Mouse (Mus musculus) heart, embryonic 15.5 days (tissue): Measurements from ENCODE around the gene Ccdc91. TPM values are rescaled to one million over a fixed set of nuclear protein-coding genes. Genes with fewer than 3 reads are reported as not detected.

Experiments used
- ATAC-seq: fragments of 200-750 bp; cut with Nextera tagmentation; replicated peaks from 2 replicates; pipeline ENCODE4 v1.8.0; 2017; ENCODE audit warnings: low read depth, moderate TSS enrichment; ENCODE audit not compliant: insufficient number of reproducible peaks, insufficient read depth, low FRiP score
- H3K27ac ChIP-seq: fragments of 300-500 bp; sonication (generic); 2 replicates; pipeline ENCODE4 v1.5.1; 2015; ENCODE audit warnings: mild to moderate bottlenecking, inconsistent platforms
- H3K27me3 ChIP-seq: fragments of 300-500 bp; sonication (generic); 2 replicates; pipeline ENCODE4 v1.6.1; 2015; ENCODE audit warnings: inconsistent platforms
- H3K36me3 ChIP-seq: fragments of 300-500 bp; sonication (generic); 2 replicates; pipeline ENCODE4 v1.6.1; 2015; ENCODE audit warnings: mild to moderate bottlenecking, inconsistent platforms
- H3K4me1 ChIP-seq: fragments of 300-500 bp; sonication (generic); replicated peaks from 2 replicates; pipeline ENCODE4 v1.6.1; 2015; ENCODE audit warnings: inconsistent platforms
- H3K4me2 ChIP-seq: fragments of 300-500 bp; sonication (generic); 2 replicates; pipeline ENCODE4 v1.6.1; 2015; ENCODE audit warnings: inconsistent platforms, mild to moderate bottlenecking, moderate library complexity
- H3K4me3 ChIP-seq: fragments of 300-500 bp; sonication (generic); 2 replicates; pipeline ENCODE4 v1.5.1; 2015; ENCODE audit warnings: mild to moderate bottlenecking, inconsistent platforms
- H3K9ac ChIP-seq: fragments of 300-500 bp; sonication (generic); 2 replicates; pipeline ENCODE4 v1.6.1; 2015; ENCODE audit warnings: mild to moderate bottlenecking, inconsistent platforms
- H3K9me3 ChIP-seq: fragments of 300-500 bp; sonication (generic); replicated peaks from 2 replicates; pipeline ENCODE4 v1.6.1; 2016; ENCODE audit warnings: inconsistent platforms
- WGBS: fragments of 180-500 bp; shearing (Covaris S2); methylation state at CpG from one replicate; pipeline ENCODE4 v1.1.7; 2015; ENCODE audit warnings: mixed read lengths; 5-methylcytosine and 5-hydroxymethylcytosine counted together
- polyA plus RNA-seq: library from polyadenylated mRNA; unstranded; fragments of >200 nt; fragmentation: Nextera tagmentation; extraction: Ambion mirVana; gene quantifications from 2 replicates; pipeline ENCODE4 v1.2.1, GENCODE M21; 2015

Gene Ccdc91
- polyA plus RNA-seq, 1 experiment from 2014 or later: 24.1 TPM

- H3K4me2 ChIP-seq: no peak overlapping the region
- 54% methylated on average over 4 of the region's 4 CpGs for WGBS
- peaks cover 8% of the 10 kb centered on the region for H3K4me1 ChIP-seq
- H3K4me3 ChIP-seq: no peak overlapping the region
- no peaks in the 10 kb centered on the region for H3K36me3 ChIP-seq
- no peak for ATAC-seq
- no peaks in the 10 kb centered on the region for H3K27me3 ChIP-seq
- no peak overlapping the region for H3K27ac ChIP-seq
- H3K9ac ChIP-seq: no peak overlapping the region
- H3K9me3 ChIP-seq: no peaks in the 10 kb centered on the region
Measured at GRCm38 (mm10) chr6:147573137-147573536, 97.5 kb downstream of the Ccdc91 start.

GRCm38 (mm10) chr6:147574454-147575182, 99.0 kb downstream of the Ccdc91 start:
- WGBS: 60% methylated on average over 5 of the region's 5 CpGs
- H3K4me3 ChIP-seq: no peak overlapping the region
- peaks cover 10% of the 10 kb centered on the region for H3K4me1 ChIP-seq
- H3K36me3 ChIP-seq: no peaks in the 10 kb centered on the region
- H3K27ac ChIP-seq: no peak overlapping the region
- no peak overlapping the region for H3K9ac ChIP-seq
- H3K9me3 ChIP-seq: no peaks in the 10 kb centered on the region
- H3K4me2 ChIP-seq: no peak overlapping the region
- ATAC-seq: no peak
- no peaks in the 10 kb centered on the region for H3K27me3 ChIP-seq

- Histone ChIP-seq H3K36me3 (no peaks in the 10 kb centered on the region), H3K27ac (no peak overlapping the region), H3K9me3 (no peaks in the 10 kb centered on the region), H3K27me3 (no peaks in the 10 kb centered on the region), H3K4me1 (peaks cover 11% of the 10 kb centered on the region), H3K9ac (no peak overlapping the region), H3K4me2 (no peak overlapping the region), H3K4me3 (no peak overlapping the region)
- ATAC-seq: no peak
- WGBS: 57% methylated on average over 11 of the region's 11 CpGs
Measured at GRCm38 (mm10) chr6:147575183-147575784, 99.7 kb downstream of the Ccdc91 start.

- WGBS: 81% methylated on average over 3 of the region's 3 CpGs
- Histone ChIP-seq H3K36me3 (no peaks in the 10 kb centered on the region; the same call in 1 of the 2 replicates), H3K9me3 (no peaks in the 10 kb centered on the region), H3K4me3 (no peak overlapping the region), H3K4me2 (no peak overlapping the region), H3K4me1 (0 out of 2 replicates have a peak, but pooled peaks cover 5% of the 10 kb centered on the region), H3K9ac (no peak overlapping the region), H3K27ac (no peak overlapping the region), H3K27me3 (no peaks in the 10 kb centered on the region)
- ATAC-seq: no peak
Measured at GRCm38 (mm10) chr6:147587675-147588074, 112.0 kb downstream of the Ccdc91 start.

GRCm38 (mm10) chr6:147606666-147607065, 131.0 kb downstream of the Ccdc91 start:
- no peaks in the 10 kb centered on the region for H3K27me3 ChIP-seq
- no peaks in the 10 kb centered on the region for H3K36me3 ChIP-seq
- 61% methylated on average over 10 of the region's 10 CpGs for WGBS
- no peak overlapping the region for H3K27ac ChIP-seq
- H3K4me1 ChIP-seq: peaks cover 18% of the 10 kb centered on the region
- no peak overlapping the region for H3K9ac ChIP-seq
- H3K4me3 ChIP-seq: no peak overlapping the region
- H3K9me3 ChIP-seq: no peaks in the 10 kb centered on the region
- no peak overlapping the region for H3K4me2 ChIP-seq
- no peak for ATAC-seq

GRCm38 (mm10) chr6:147607613-147608012, 132.0 kb downstream of the Ccdc91 start:
- Histone ChIP-seq H3K4me3 (no peak overlapping the region), H3K4me2 (no peak overlapping the region), H3K9me3 (no peaks in the 10 kb centered on the region), H3K27me3 (no peaks in the 10 kb centered on the region), H3K36me3 (no peaks in the 10 kb centered on the region), H3K4me1 (peaks cover 18% of the 10 kb centered on the region), H3K27ac (no peak overlapping the region), H3K9ac (no peak overlapping the region)
- ATAC-seq: no peak
- WGBS: 51% methylated on average over 6 of the region's 6 CpGs

GRCm38 (mm10) chr6:147615306-147615705, 139.7 kb downstream of the Ccdc91 start:
- Histone ChIP-seq H3K36me3 (no peaks in the 10 kb centered on the region), H3K9ac (no peak overlapping the region), H3K4me3 (no peak overlapping the region), H3K4me2 (no peak overlapping the region), H3K4me1 (no peaks in the 10 kb centered on the region), H3K9me3 (no peaks in the 10 kb centered on the region; the same call in 1 of the 2 replicates), H3K27me3 (no peaks in the 10 kb centered on the region), H3K27ac (no peak overlapping the region)
- ATAC-seq: no peak
- 48% methylated on average over 2 of the region's 2 CpGs for WGBS

- H3K9me3 ChIP-seq: no peaks in the 10 kb centered on the region; the same call in 1 of the 2 replicates
- WGBS: 52% methylated on average over 3 of the region's 3 CpGs
- H3K4me1 ChIP-seq: peaks cover 8% of the 10 kb centered on the region
- no peak overlapping the region for H3K4me3 ChIP-seq
- no peak; the same call in 1 of the 2 replicates for ATAC-seq
- peak overlapping the region; percentile 8; the same call in 1 of the 2 replicates for H3K27ac ChIP-seq
- H3K9ac ChIP-seq: no peak overlapping the region
- H3K4me2 ChIP-seq: no peak overlapping the region
- H3K36me3 ChIP-seq: no peaks in the 10 kb centered on the region
- no peaks in the 10 kb centered on the region for H3K27me3 ChIP-seq
Measured at GRCm38 (mm10) chr6:147623142-147623541, 147.5 kb downstream of the Ccdc91 start.

- Histone ChIP-seq H3K4me3 (no peak overlapping the region), H3K36me3 (no peaks in the 10 kb centered on the region; the same call in 1 of the 2 replicates), H3K9me3 (no peaks in the 10 kb centered on the region), H3K9ac (no peak overlapping the region), H3K4me1 (0 out of 2 replicates have a peak, but pooled peaks cover 2% of the 10 kb centered on the region), H3K27ac (0 out of 2 replicates have a peak overlapping the region, but pooled peaks have one; percentile 47), H3K4me2 (no peak overlapping the region), H3K27me3 (no peaks in the 10 kb centered on the region)
- WGBS: 61% methylated on average over 5 of the region's 5 CpGs
- ATAC-seq: no peak
Measured at GRCm38 (mm10) chr6:147636464-147636863, 160.8 kb downstream of the Ccdc91 start.

- Histone ChIP-seq H3K9me3 (no peaks in the 10 kb centered on the region), H3K4me3 (no peak overlapping the region), H3K4me2 (no peak overlapping the region), H3K27ac (no peak overlapping the region), H3K36me3 (no peaks in the 10 kb centered on the region), H3K4me1 (no peaks in the 10 kb centered on the region), H3K9ac (no peak overlapping the region), H3K27me3 (no peaks in the 10 kb centered on the region)
- 83% methylated on average over 7 of the region's 7 CpGs for WGBS
- no peak for ATAC-seq
Measured at GRCm38 (mm10) chr6:147643875-147644274, 168.2 kb downstream of the Ccdc91 start.

- no peak overlapping the region for H3K9ac ChIP-seq
- no peaks in the 10 kb centered on the region for H3K36me3 ChIP-seq
- H3K4me2 ChIP-seq: no peak overlapping the region
- no peaks in the 10 kb centered on the region for H3K4me1 ChIP-seq
- ATAC-seq: no peak
- H3K27me3 ChIP-seq: no peaks in the 10 kb centered on the region
- no peak overlapping the region for H3K27ac ChIP-seq
- no peaks in the 10 kb centered on the region for H3K9me3 ChIP-seq
- no peak overlapping the region for H3K4me3 ChIP-seq
Measured at GRCm38 (mm10) chr6:147644391-147644790, 168.8 kb downstream of the Ccdc91 start.
